ENCODE assay signal across 8 mouse cellular contexts in genomic region chr11:31838442-31839083, GRCm38 (mm10). TPM values are rescaled to one million over a fixed set of nuclear protein-coding genes. Genes with fewer than 3 reads are reported as not detected.
DNase-seq lines count a peak whose midpoint lies in the region; ATAC-seq and TF ChIP-seq lines count a peak whose summit lies in the region.

No protein-coding gene starts in this region.

- H3K4me2 ChIP-seq in forebrain, embryonic 12.5 days, result no peak overlapping the region
- H3K4me2 ChIP-seq in heart, postnatal 0 days (ENCODE audit: low read depth, low read length), result 0 out of 2 replicates have a peak overlapping the region, but pooled peaks have one; percentile 5
- no peak overlapping the region for H3K4me2 ChIP-seq in lung, embryonic 15.5 days

- peak; percentile 53; the same call in 1 of the 2 replicates for ATAC-seq in forebrain, embryonic 12.5 days (ENCODE audit: low FRiP score)
- peak; percentile 83 for ATAC-seq in heart, postnatal 0 days (ENCODE audit: insufficient read depth, low read depth)
- ATAC-seq in lung, embryonic 15.5 days (ENCODE audit: borderline replicate concordance, extremely low read depth, low FRiP score, low TSS enrichment), result peak; percentile 75

- H3K27me3 ChIP-seq in forebrain, embryonic 12.5 days, result no peaks in the 10 kb centered on the region
- H3K27me3 ChIP-seq in heart, postnatal 0 days (ENCODE audit: control insufficient read depth, insufficient read depth, low read length), result no peaks in the 10 kb centered on the region
- H3K27me3 ChIP-seq in lung, embryonic 15.5 days, result no peaks in the 10 kb centered on the region

- H3K9me3 ChIP-seq in forebrain, embryonic 12.5 days, result no peaks in the 10 kb centered on the region
- no peaks in the 10 kb centered on the region for H3K9me3 ChIP-seq in heart, postnatal 0 days (replicated peaks; ENCODE audit: control insufficient read depth, low read length)
- H3K9me3 ChIP-seq in lung, embryonic 15.5 days, result no peaks in the 10 kb centered on the region

- TF ChIP-seq CTCF in heart, postnatal 0 days (IDR thresholded peaks at IDR 0.05; ENCODE audit: low read depth), result no peak

- H3K27ac ChIP-seq in forebrain, embryonic 12.5 days, result 0 out of 2 replicates have a peak overlapping the region, but pooled peaks have one; percentile 13
- peak overlapping the region; percentile 82 for H3K27ac ChIP-seq in heart, postnatal 0 days (ENCODE audit: low read depth)
- H3K27ac ChIP-seq in lung, embryonic 15.5 days, result 0 out of 2 replicates have a peak overlapping the region, but pooled peaks have one; percentile 16

- DNase-seq in ovary, adult 18-20 months (ENCODE audit: low spot score), result peak; percentile 85
- no peak for DNase-seq in ovary, postnatal 10 days (ENCODE audit: low spot score)
- peak; percentile 70 for DNase-seq in heart, postnatal 0 days (ENCODE audit: low spot score)
- DNase-seq in kidney, postnatal 25 days, result peak; percentile 96 to 97
- peak; percentile 67 for DNase-seq in right cerebral cortex, postnatal 14 days
- no peak for DNase-seq in thymus, adult 18-20 months

- WGBS in forebrain, embryonic 12.5 days, result 40% methylated on average over 7 of the region's 7 CpGs
- 19% methylated on average over 7 of the region's 7 CpGs for WGBS in heart, postnatal 0 days
- WGBS in lung, embryonic 15.5 days, result 33% methylated on average over 7 of the region's 7 CpGs

- no peaks in the 10 kb centered on the region for H3K36me3 ChIP-seq in forebrain, embryonic 12.5 days (replicated peaks)
- no peaks in the 10 kb centered on the region for H3K36me3 ChIP-seq in heart, postnatal 0 days (replicated peaks; ENCODE audit: control insufficient read depth, insufficient read depth, low read length)
- no peaks in the 10 kb centered on the region for H3K36me3 ChIP-seq in lung, embryonic 15.5 days

- H3K9ac ChIP-seq in forebrain, embryonic 12.5 days, result no peak overlapping the region
- 0 out of 2 replicates have a peak overlapping the region, but pooled peaks have one; percentile 1 for H3K9ac ChIP-seq in heart, postnatal 0 days (replicated peaks; ENCODE audit: low read depth, low read length)
- no peak overlapping the region for H3K9ac ChIP-seq in lung, embryonic 15.5 days

- TF ChIP-seq EP300 in heart, postnatal 0 days (IDR thresholded peaks at IDR 0.05; ENCODE audit: low read depth), result no peak

- no peak overlapping the region for H3K4me3 ChIP-seq in forebrain, embryonic 12.5 days (replicated peaks)
- no peak overlapping the region for H3K4me3 ChIP-seq in heart, postnatal 0 days (ENCODE audit: low read depth, low read length)
- H3K4me3 ChIP-seq in lung, embryonic 15.5 days, result no peak overlapping the region

- H3K4me1 ChIP-seq in forebrain, embryonic 12.5 days, result peaks cover 16% of the 10 kb centered on the region
- peaks cover 21% of the 10 kb centered on the region for H3K4me1 ChIP-seq in heart, postnatal 0 days (ENCODE audit: control insufficient read depth, insufficient read depth)
- peaks cover 12% of the 10 kb centered on the region; the same call in 1 of the 2 replicates for H3K4me1 ChIP-seq in lung, embryonic 15.5 days

RNA-seq across cellular contexts. Expression of gene Cpeb4, which starts 33.4 kb away (rescaled TPM):
- polyA plus RNA-seq in forebrain, embryonic 12.5 days (2016; fragmentation: Nextera tagmentation; extraction: Ambion mirVana), result 11.7 and 14.0 TPM in 2 replicates
- total RNA-seq in heart, postnatal 0 days (2014; rRNA removed; ENCODE audit: low replicate concordance), result 30.2 and 39.6 TPM in 2 replicates
- polyA plus RNA-seq in heart, postnatal 0 days (2015; fragmentation: Nextera tagmentation; extraction: Ambion mirVana), result 6.5 and 7.2 TPM in 2 replicates
- polyA plus RNA-seq in lung, embryonic 15.5 days (2015; fragmentation: Nextera tagmentation; extraction: Ambion mirVana), result 2.9 and 3.3 TPM in 2 replicates

Comparison
In these comparisons a context has a peak if more than half of its experiments do, and no peak if none do; other contexts are left out.
1. DNase-seq: peak in ovary, adult 18-20 months (single experiment), heart, postnatal 0 days (single experiment), kidney, postnatal 25 days (2 of 2) and right cerebral cortex, postnatal 14 days (single experiment); none in ovary, postnatal 10 days (single experiment) and thymus, adult 18-20 months (0 of 2).
2. H3K27ac ChIP-seq: peak in every context shown above with its lines; median percentile 82 in heart, postnatal 0 days; 16 in lung, embryonic 15.5 days; 13 in forebrain, embryonic 12.5 days.
3. Peak in every context shown above with its lines, with median percentiles within 50 percentile points of each other: ATAC-seq.